Mouse (Mus musculus) cerebellum, adult 11-12 months (tissue): ENCODE measurements around the gene Gpatch1.

Experiments used
- DNase-seq: peaks from one replicate; pipeline ENCODE4 v3.0.0; 2022

The Gpatch1 gene

GRCm38 (mm10) chr7:35317729-35318609 is at the start of gene Gpatch1:
Gene Gpatch1 (minus strand): TSS chr7:35318440.
- peak; percentile 89 for DNase-seq

GRCm38 (mm10) chr7:35365161-35365910 is 47.1 kb upstream of the Gpatch1 start:
- no peak for DNase-seq

DNA sequence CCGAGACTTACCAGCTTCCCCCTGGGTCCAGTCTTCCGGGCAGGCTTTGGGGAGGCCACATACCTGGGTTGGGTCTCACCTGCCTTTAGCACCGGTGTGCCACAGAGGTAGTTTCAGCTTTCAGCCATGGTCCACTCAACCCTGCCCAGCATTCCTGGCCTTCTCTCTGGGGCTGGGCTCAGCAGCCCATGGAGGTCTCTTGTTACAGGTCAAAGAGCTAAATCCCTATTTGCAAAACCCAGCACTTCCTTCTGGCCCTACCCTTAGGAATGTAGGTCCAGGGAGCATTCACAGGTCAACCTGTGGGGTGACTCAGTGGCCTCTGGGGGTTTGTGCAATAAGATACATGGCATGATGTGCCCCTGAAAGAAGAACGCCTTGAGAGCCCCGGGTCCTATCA is 44.6 kb upstream of the Gpatch1 start:
- no peak for DNase-seq

DNA sequence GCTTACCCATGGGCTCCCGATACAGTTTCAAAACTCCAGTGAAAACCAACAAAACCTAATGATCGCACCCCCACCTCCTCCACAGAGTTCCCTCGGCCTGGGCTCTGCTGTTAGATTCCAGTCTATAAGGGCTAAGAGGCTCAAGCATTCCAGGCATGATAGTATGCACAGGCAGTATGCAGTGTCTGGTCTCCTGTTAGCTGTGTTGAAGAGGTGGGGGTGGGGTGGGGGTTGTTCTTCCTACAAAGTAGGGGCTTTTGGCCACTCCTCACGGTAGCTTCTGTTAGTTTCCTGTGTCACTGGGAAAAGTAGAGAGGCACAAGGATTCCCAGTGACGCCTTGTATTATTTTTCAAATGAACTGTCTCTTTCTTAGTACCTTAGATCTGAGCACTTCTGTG is 44.0 kb upstream of the Gpatch1 start:
- no peak for DNase-seq

GRCm38 (mm10) chr7:35357621-35358020 is 39.4 kb upstream of the Gpatch1 start:
- DNase-seq: peak; percentile 31

GRCm38 (mm10) chr7:35355303-35355872 is 37.1 kb upstream of the Gpatch1 start:
- DNase-seq: no peak

- DNase-seq: no peak
Observed at GRCm38 (mm10) chr7:35353306-35353705, 35.1 kb upstream of the Gpatch1 start.

GRCm38 (mm10) chr7:35351155-35351554 is 32.9 kb upstream of the Gpatch1 start:
- no peak for DNase-seq

GRCm38 (mm10) chr7:35349886-35350684 is 31.8 kb upstream of the Gpatch1 start:
- DNase-seq: no peak

DNA sequence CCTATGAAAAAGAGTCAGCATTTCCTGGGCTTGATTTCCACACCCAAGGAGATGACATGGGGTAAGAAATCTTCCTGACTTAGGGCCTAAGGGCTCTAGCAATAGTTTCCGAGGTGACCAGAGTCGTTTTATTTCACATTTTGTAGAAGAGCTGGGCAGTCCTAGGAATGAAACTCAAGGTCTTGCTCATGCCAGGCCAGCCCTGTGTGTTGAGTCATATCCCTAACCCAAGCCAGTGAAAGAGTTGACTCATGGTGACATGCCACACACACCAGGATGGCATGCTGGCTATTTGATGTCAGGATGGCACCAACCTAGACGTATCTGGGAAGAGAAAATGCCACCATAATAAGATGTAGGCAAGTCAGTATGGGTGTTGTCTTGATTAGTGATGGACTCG is 30.8 kb upstream of the Gpatch1 start:
- no peak for DNase-seq

GRCm38 (mm10) chr7:35347918-35348700 is 29.9 kb upstream of the Gpatch1 start:
- DNase-seq: no peak

DNA sequence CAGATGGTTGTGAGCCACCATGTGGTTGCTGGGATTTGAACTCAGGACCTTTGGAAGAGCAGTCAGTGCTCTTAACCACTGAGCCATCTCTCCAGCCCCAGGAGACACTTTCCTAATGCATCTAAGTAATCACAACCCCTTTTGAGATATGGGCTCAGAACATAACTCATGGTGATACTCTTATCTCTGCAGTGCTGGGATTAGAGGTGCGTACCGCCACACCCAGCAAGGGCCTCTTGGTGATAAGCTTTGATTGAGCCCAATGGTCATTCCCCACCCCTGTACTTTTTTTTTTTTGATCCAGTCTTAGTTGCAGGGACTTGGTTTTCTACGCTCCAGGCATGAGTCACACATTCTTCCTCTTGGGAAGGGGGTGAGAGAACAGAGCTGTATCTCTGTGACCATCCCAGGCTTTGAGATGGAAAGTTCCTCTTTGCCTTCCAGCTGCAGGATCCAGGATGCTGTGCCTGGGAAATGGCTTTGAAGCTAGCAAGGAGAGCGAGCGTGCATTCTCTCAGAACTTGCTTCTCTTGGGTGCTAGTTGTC is 26.6 kb upstream of the Gpatch1 start:
- DNase-seq: no peak

- DNase-seq: no peak
Observed at GRCm38 (mm10) chr7:35342498-35342897, 24.3 kb upstream of the Gpatch1 start.

- DNase-seq: no peak
Observed at GRCm38 (mm10) chr7:35341282-35341681, 23.0 kb upstream of the Gpatch1 start.

GRCm38 (mm10) chr7:35340196-35340595 is 22.0 kb upstream of the Gpatch1 start:
- no peak for DNase-seq

- DNase-seq: peak; percentile 62
Observed at GRCm38 (mm10) chr7:35334527-35335452, 16.6 kb upstream of the Gpatch1 start.

GRCm38 (mm10) chr7:35333692-35334526 is 15.7 kb upstream of the Gpatch1 start, which contains the start of gene Rhpn2:
Gene Rhpn2 (plus strand): TSS chr7:35334170.
- peak; percentile 99 for DNase-seq

DNA sequence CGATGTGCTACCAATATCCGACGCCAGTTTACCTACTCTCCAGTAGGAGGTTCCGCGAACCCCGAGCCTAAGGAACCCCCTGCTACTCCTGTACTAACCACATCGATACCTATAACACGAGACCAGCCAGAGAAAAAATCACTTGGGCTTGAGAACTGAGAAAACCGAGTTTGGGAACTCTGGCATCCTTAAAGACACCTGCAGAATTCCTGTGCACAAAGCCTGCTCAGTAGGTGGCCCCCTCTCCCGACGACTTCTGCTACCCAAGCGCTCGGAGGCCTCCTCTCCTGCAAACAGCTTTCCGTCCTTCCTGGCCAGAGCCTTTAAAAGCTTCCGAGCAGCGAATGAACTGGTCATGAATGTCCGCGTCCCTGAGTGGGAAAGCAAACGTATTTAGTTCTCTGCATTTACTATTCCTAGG is 15.0 kb upstream of the Gpatch1 start:
- DNase-seq: no peak

DNA sequence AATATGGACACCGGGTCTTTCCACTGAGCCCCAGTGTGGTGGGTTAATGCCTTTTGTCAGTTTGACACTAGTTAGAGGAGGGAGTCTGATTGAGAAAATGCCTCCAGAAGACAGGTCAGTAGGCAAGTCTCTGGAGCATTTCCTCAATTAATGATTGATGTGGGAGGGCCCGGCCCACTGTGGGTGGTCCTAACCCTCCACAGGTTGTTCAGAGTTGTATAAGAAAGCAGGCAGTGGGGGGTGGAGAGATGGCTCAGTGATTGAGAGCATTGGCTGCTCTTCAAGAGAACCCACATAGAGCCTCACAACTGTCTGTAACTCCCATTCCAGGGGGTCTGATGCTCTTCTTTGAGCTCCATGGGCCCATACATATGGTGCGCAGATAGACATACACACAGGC is 13.3 kb upstream of the Gpatch1 start:
- DNase-seq: no peak
